Mouse (Mus musculus) liver, adult 2 months (tissue): ENCODE data around the gene Mmel1. TPM values are rescaled to one million over a fixed set of nuclear protein-coding genes. Genes with fewer than 3 reads are reported as not detected.
A peak's percentile ranks its signal among the peaks of the same experiment; 100 is the strongest.

Experiments
- DNase-seq: peaks from one replicate; pipeline ENCODE4 v3.0.0-alpha.2; 2011; ENCODE audit warnings: low read depth, low spot score; ENCODE audit errors: extremely low read depth
- H3K27ac ChIP-seq: fragments of 200-500 bp; replicated peaks from 2 replicates; pipeline ENCODE4 v1.5.1; 2012; ENCODE audit warnings: low read depth, mild to moderate bottlenecking, control low read depth, inconsistent platforms, low read length; ENCODE audit not compliant: insufficient read depth
- H3K27me3 ChIP-seq: fragments of 200-500 bp; 2 replicates; pipeline ENCODE4 v1.6.1; 2012; ENCODE audit warnings: mild to moderate bottlenecking, moderate library complexity, low read length, inconsistent platforms; ENCODE audit not compliant: control insufficient read depth, insufficient read depth
- H3K36me3 ChIP-seq: fragments of 200-500 bp; 2 replicates; pipeline ENCODE4 v1.6.1; 2012; ENCODE audit warnings: low read length, inconsistent platforms; ENCODE audit not compliant: control insufficient read depth, insufficient read depth
- H3K4me1 ChIP-seq: fragments of 200-500 bp; 2 replicates; pipeline ENCODE4 v1.6.1; 2011; ENCODE audit warnings: low read length; ENCODE audit not compliant: control insufficient read depth, insufficient read depth
- H3K4me3 ChIP-seq: fragments of 200-500 bp; 2 replicates; pipeline ENCODE4 v1.5.1; 2011; ENCODE audit warnings: low read depth, mild to moderate bottlenecking, control low read depth, low read length, moderate library complexity; ENCODE audit not compliant: insufficient read depth
- H3K79me2 ChIP-seq: fragments of 200-500 bp; 2 replicates; pipeline ENCODE4 v1.6.1; 2012; ENCODE audit warnings: inconsistent platforms, mild to moderate bottlenecking, low read length, moderate library complexity; ENCODE audit not compliant: control insufficient read depth, insufficient read depth
- H3K9ac ChIP-seq: fragments of 200-500 bp; 2 replicates; pipeline ENCODE4 v1.6.1; 2012; ENCODE audit warnings: low read depth, mild to moderate bottlenecking, control low read depth, inconsistent platforms, low read length
- CTCF ChIP-seq: fragments of 200-500 bp; IDR thresholded peaks from 2 replicates; pipeline ENCODE4 v1.5.1; 2011; ENCODE audit warnings: low read depth, low read length, control low read depth
- POLR2A ChIP-seq: fragments of 200-500 bp; IDR thresholded peaks from 2 replicates; pipeline ENCODE4 v1.6.1; 2011; ENCODE audit warnings: low read length, control low read depth; ENCODE audit not compliant: insufficient read depth; ENCODE audit errors: extremely low read depth
- WGBS: fragments of 180-500 bp; shearing (Covaris S2); methylation state at CpG from one replicate; pipeline ENCODE4 v1.1.7; 2018; 5-methylcytosine and 5-hydroxymethylcytosine counted together
- polyA plus RNA-seq: library from polyadenylated mRNA; depleted of rRNA; stranded (reverse); fragments of >200 nt; gene quantifications from 2 replicates; pipeline ENCODE4 v1.2.3, GENCODE M21; 2012
- total RNA-seq: library from RNA; depleted of rRNA; stranded (reverse); fragments of >200 nt; gene quantifications from 2 replicates; pipeline ENCODE4 v1.2.3, GENCODE M21; 2014

The Mmel1 gene
- total and polyA plus RNA-seq, 2 experiments, result 0.04 TPM; not detected in 1

- no peaks in the 10 kb centered on the region for H3K36me3 ChIP-seq
- 0 out of 2 replicates have a peak, but pooled peaks cover 2% of the 10 kb centered on the region for H3K27me3 ChIP-seq
- peak overlapping the region; percentile 30; the same call in 1 of the 2 replicates for H3K9ac ChIP-seq
- peak overlapping the region; percentile 71 for H3K27ac ChIP-seq
- H3K4me1 ChIP-seq, result no peaks in the 10 kb centered on the region
- H3K79me2 ChIP-seq, result no peaks in the 10 kb centered on the region
- TF ChIP-seq POLR2A (no peak), CTCF (peak; percentile 96)
- H3K4me3 ChIP-seq, result peak overlapping the region; percentile 24
- DNase-seq, result peak; percentile 85
- WGBS, result 10% methylated on average over 17 of the region's 18 CpGs
Measured at GRCm38 (mm10) chr4:154877864-154878548, 8.6 kb downstream of the Mmel1 start.

GRCm38 (mm10) chr4:154880730-154881129 is 11.3 kb downstream of the Mmel1 start:
- Histone ChIP-seq H3K27ac (no peak overlapping the region), H3K36me3 (no peaks in the 10 kb centered on the region), H3K27me3 (0 out of 2 replicates have a peak, but pooled peaks cover 2% of the 10 kb centered on the region), H3K79me2 (no peaks in the 10 kb centered on the region), H3K4me3 (no peak overlapping the region), H3K4me1 (no peaks in the 10 kb centered on the region), H3K9ac (no peak overlapping the region)
- DNase-seq, result no peak
- TF ChIP-seq CTCF (no peak), POLR2A (no peak)
- 62% methylated on average over 6 of the region's 6 CpGs for WGBS

- DNase-seq, result no peak
- no peak overlapping the region for H3K27ac ChIP-seq
- H3K4me1 ChIP-seq, result no peaks in the 10 kb centered on the region
Measured at GRCm38 (mm10) chr4:154882014-154882659, 12.8 kb downstream of the Mmel1 start.

GRCm38 (mm10) chr4:154885416-154885815 is 16.0 kb downstream of the Mmel1 start:
- TF ChIP-seq POLR2A (no peak), CTCF (no peak)
- Histone ChIP-seq H3K9ac (no peak overlapping the region), H3K4me1 (no peaks in the 10 kb centered on the region), H3K36me3 (no peaks in the 10 kb centered on the region), H3K4me3 (no peak overlapping the region), H3K27me3 (0 out of 2 replicates have a peak, but pooled peaks cover 2% of the 10 kb centered on the region), H3K27ac (no peak overlapping the region), H3K79me2 (no peaks in the 10 kb centered on the region)
- WGBS, result 66% methylated on average over 11 of the region's 11 CpGs
- no peak for DNase-seq

More at GRCm38 (mm10) chr4:154882014-154882659, 12.8 kb downstream of the Mmel1 start:
- no peak for TF ChIP-seq POLR2A
- no peak for TF ChIP-seq CTCF
- Histone ChIP-seq H3K4me3 (no peak overlapping the region), H3K36me3 (no peaks in the 10 kb centered on the region), H3K79me2 (no peaks in the 10 kb centered on the region), H3K9ac (no peak overlapping the region), H3K27me3 (0 out of 2 replicates have a peak, but pooled peaks cover 2% of the 10 kb centered on the region)
- 24% methylated on average over 14 of the region's 14 CpGs for WGBS

- H3K79me2 ChIP-seq, result no peaks in the 10 kb centered on the region
- H3K27me3 ChIP-seq, result no peaks in the 10 kb centered on the region
- DNase-seq, result no peak
- H3K9ac ChIP-seq, result no peak overlapping the region
- no peaks in the 10 kb centered on the region for H3K4me1 ChIP-seq
- no peaks in the 10 kb centered on the region for H3K36me3 ChIP-seq
- TF ChIP-seq CTCF (no peak), POLR2A (no peak)
- 75% methylated on average over 13 of the region's 13 CpGs for WGBS
- no peak overlapping the region for H3K4me3 ChIP-seq
- H3K27ac ChIP-seq, result no peak overlapping the region
Measured at GRCm38 (mm10) chr4:154886876-154887592, 17.6 kb downstream of the Mmel1 start.
